Mouse (Mus musculus) kidney, embryonic 15.5 days (tissue): ENCODE measurements around the gene Imp4. TPM values are rescaled to one million over a fixed set of nuclear protein-coding genes. Genes with fewer than 3 reads are reported as not detected.

Source experiments
- ATAC-seq: fragments of 200-750 bp; cut with Nextera tagmentation; replicated peaks from 2 replicates; pipeline ENCODE4 v1.8.0; 2017; ENCODE audit warnings: moderate TSS enrichment; ENCODE audit not compliant: low FRiP score
- H3K27ac ChIP-seq: fragments of 300-500 bp; sonication (generic); 2 replicates; pipeline ENCODE4 v1.5.1; 2015; ENCODE audit warnings: mild to moderate bottlenecking, inconsistent platforms
- H3K27me3 ChIP-seq: fragments of 300-500 bp; sonication (generic); 2 replicates; pipeline ENCODE4 v1.6.1; 2015; ENCODE audit warnings: inconsistent platforms
- H3K36me3 ChIP-seq: fragments of 300-500 bp; sonication (generic); 2 replicates; pipeline ENCODE4 v1.6.1; 2015; ENCODE audit warnings: inconsistent platforms
- H3K4me1 ChIP-seq: fragments of 300-500 bp; sonication (generic); 2 replicates; pipeline ENCODE4 v1.6.1; 2015; ENCODE audit warnings: inconsistent platforms
- H3K4me2 ChIP-seq: fragments of 300-500 bp; sonication (generic); 2 replicates; pipeline ENCODE4 v1.6.1; 2015; ENCODE audit warnings: moderate library complexity, mild to moderate bottlenecking, inconsistent platforms
- H3K4me3 ChIP-seq: fragments of 300-500 bp; sonication (generic); replicated peaks from 2 replicates; pipeline ENCODE4 v1.5.1; 2015; ENCODE audit warnings: mild to moderate bottlenecking, inconsistent platforms
- H3K9ac ChIP-seq: fragments of 300-500 bp; sonication (generic); 2 replicates; pipeline ENCODE4 v1.6.1; 2015; ENCODE audit warnings: mild to moderate bottlenecking, inconsistent platforms
- H3K9me3 ChIP-seq: fragments of 300-500 bp; sonication (generic); replicated peaks from 2 replicates; pipeline ENCODE4 v1.6.1; 2016; ENCODE audit warnings: inconsistent platforms
- WGBS: fragments of 180-500 bp; shearing (Covaris S2); methylation state at CpG from one replicate; pipeline ENCODE4 v1.1.7; 2015; ENCODE audit warnings: mixed read lengths; 5-methylcytosine and 5-hydroxymethylcytosine counted together
- microRNA-seq: library from miRNA; unstranded; fragments of <30 nt; microRNA quantifications from one replicate; pipeline ENCODE4, GENCODE M21; 2016
- polyA plus RNA-seq: library from polyadenylated mRNA; unstranded; fragments of >200 nt; fragmentation: Nextera tagmentation; extraction: Ambion mirVana; gene quantifications from 2 replicates; pipeline ENCODE4 v1.2.1, GENCODE M21; 2015

Gene Imp4
- polyA plus RNA-seq, 1 experiment from 2014 or later = 94.9 TPM

DNA sequence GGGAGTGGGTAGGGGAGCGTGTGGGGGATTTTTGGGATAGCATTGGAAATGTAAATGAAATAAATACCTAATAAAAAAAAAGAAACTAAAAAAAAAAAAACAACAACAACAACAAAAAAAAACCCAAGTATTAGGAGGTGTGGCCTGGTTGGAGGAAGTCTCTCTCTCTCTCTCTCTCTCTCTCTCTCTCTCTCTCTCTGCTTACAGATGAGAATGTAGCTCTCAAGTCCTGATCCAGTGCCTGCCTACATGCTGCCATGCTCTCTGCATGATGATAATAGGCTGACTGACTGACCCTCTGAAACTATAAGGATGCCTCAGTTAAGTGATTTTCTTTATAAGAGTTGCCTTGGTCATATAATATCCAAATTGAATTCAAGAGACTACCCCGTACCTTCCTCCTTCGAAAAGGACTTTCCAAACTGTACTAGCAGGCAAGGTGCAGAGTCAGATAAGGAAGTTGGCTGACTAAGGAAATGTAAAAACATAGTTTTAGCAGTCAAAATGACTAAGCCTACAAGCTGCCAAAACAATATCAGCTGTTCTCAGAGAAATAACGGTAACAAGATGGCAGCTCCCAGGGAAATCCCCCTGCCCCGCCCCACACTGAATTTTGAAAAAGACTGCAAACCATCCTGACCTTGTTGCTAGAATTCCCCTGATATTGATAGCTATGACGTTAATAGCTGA, 50.3 kb downstream of the Imp4 start:
- Histone ChIP-seq H3K27ac (no peak overlapping the region), H3K27me3 (peaks cover 3% of the 10 kb centered on the region; the same call in 1 of the 2 replicates), H3K4me3 (no peak overlapping the region), H3K9me3 (no peaks in the 10 kb centered on the region), H3K4me1 (peaks cover 10% of the 10 kb centered on the region), H3K4me2 (no peak overlapping the region), H3K9ac (no peak overlapping the region), H3K36me3 (no peaks in the 10 kb centered on the region)
- WGBS = 90% methylated on average over 6 of the region's 6 CpGs
- ATAC-seq = no peak

- Histone ChIP-seq H3K27me3 (no peaks in the 10 kb centered on the region), H3K4me3 (no peak overlapping the region), H3K4me2 (no peak overlapping the region), H3K4me1 (no peaks in the 10 kb centered on the region), H3K9me3 (no peaks in the 10 kb centered on the region), H3K36me3 (no peaks in the 10 kb centered on the region), H3K27ac (no peak overlapping the region), H3K9ac (no peak overlapping the region)
- WGBS = 79% methylated on average over 4 of the region's 4 CpGs
- ATAC-seq = no peak
Observed at GRCm38 (mm10) chr1:34491480-34491879, 51.8 kb downstream of the Imp4 start.

Small RNAs within 50 kb of the gene (microRNA-seq; reads per million reads assigned to microRNA genes)
- 2.7 reads per million, percentile 13 among the genes with 10 or more reads in this experiment for gene Mir5103

Other genes with a start within 250 kb of the Imp4 start
- 52.2 and 53.1 TPM in 2 replicates for gene Ccdc115, start 179 bp upstream of the Imp4 start, polyA plus RNA-seq
- 18.2 and 19.9 TPM in 2 replicates for gene Ptpn18, start 19.9 kb downstream of the Imp4 start, polyA plus RNA-seq
- gene Prss39, start 58.6 kb downstream of the Imp4 start, polyA plus RNA-seq = not detected in 2 replicates
- gene Cfc1, start 95.8 kb downstream of the Imp4 start, polyA plus RNA-seq = not detected in 2 replicates
- not detected in 2 replicates for gene Prss40, start 121.1 kb downstream of the Imp4 start, polyA plus RNA-seq
- gene Amer3, start 139.8 kb downstream of the Imp4 start, polyA plus RNA-seq = 0.17 and 0.26 TPM in 2 replicates